Mouse (Mus musculus): ENCODE data around the gene Cfp.

The Cfp gene

DNA sequence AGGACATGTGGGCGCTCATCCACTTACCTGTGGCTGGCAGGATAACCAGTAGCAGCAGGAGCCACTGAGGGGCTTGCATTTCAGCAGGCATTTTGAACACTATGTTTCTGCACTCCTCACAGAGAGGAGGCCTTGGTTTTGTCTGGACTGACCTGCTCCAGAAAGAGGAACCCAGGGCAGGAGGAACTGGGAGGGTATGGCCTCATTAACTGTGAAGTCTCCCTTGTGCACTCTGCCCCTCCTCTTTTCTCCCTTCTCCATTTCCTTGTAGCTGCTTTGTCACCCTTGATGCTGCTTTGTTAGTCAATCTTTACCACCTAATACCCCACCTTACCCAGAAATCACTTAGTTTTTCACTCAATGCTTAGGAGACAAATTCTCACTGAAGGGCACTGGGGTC is at the start of gene Cfp:
Gene Cfp, minus strand, starts transcription at position 192 of the 400 bp plus-strand sequence.
- no peak for DNase-seq (ENCODE audit: low spot score in 2 of 2)

DNA sequence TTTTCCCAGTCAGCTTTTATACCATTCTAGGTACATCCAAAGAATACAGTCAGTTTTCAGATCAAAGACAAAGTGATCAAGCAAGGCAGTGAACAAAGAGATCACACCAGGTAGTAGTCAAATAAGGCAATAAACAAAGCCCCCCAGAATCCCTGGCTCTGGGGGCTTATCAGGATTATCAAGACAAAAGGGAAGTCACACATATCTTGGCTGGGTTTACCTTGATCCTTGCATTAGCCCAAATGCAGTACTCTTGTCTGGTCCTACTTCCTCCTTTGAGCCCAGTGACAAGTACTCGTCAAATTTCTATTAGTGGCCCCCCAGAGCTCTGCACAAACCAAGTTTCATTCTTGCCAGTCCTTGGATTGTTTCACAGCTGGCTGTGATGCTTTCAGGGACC is 49.5 kb upstream of the Cfp start:
- no peak for DNase-seq (ENCODE audit: low spot score in 2 of 2)

DNA sequence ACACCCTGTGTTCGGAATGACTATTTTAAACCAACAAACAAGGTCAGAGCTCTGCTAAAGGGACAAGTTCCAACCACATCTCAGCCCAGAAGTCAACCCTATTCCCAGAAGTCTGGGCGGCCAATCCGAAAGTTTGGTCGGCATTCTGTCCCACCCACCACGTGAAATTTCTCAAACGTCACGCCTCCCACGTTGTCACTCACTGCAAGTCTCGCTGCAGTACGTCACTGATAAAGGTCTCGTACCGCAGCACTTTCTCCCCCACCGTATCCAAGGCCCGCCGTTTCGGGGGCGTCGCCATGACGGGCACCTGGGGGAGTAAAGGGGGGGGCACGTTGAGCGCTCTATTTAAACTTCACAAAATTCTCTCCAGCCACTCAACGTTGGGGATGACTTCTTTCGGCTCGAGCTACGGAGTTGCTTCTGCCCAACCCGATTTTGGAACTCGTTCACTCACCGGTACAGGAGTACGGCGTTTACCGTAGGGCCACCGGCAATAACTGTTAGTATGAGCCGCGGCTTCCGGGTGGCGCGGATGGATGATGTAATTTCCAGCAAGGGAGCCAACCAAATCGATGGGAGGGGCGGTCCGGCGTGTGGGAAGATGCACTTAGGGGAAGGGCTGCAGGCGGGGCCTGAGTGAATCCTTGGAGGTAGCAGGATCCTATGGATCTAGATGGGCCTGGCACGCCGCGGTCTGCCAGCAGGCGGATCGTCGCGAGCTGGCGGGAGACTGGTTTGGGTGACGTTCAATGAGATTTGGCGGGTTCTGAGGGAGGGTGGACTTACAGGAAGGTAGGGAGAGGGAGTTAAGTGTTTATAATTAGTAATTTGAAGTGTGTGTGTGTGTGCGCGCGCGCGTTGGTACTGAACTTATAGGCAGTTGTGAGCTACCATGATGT is 30.4 kb upstream of the Cfp start, which contains the start of gene Uxt:
Gene Uxt, minus strand, starts transcription at position 541 of the 902 bp plus-strand sequence.
- peak; percentile 66 to 83 for DNase-seq (ENCODE audit: low spot score in 2 of 2)

DNA sequence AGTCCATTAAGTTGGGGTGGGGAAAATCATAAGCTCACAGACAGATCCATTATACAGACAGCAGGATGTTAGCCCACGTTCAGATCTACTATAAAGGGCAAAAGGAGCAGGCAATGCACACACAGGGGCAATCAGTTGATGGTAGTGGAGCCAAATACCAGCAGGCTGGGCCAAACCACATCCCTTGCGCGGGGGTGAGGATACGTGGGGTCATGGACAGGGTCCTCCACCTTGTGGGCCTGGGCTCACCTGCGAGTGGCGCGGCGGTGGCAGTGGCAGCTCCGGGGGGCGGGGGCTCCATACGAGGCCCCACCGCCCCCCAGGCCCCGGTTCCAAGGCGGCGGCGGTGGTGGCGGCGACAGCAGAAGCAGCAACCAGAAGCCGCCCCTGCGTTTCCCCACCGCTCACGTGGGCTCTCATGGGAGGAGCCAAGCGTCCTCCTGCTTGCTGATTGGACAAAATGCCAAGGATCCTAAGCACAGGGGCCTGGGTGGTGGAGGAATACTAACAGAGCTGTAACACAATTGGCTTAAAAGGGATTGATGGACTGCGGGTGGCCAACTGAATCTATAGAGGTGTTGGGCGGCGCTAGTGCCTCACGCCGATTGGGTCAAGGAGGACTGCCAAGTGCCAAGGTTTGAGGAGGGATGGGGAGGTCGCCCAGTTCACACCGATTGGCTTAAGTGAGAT is 19.0 kb upstream of the Cfp start, which contains the start of gene Elk1:
Gene Elk1, minus strand, starts transcription at position 418 of the 690 bp plus-strand sequence.
- DNase-seq (ENCODE audit: low spot score in 2 of 2), result peak; percentile 36 to 66

DNA sequence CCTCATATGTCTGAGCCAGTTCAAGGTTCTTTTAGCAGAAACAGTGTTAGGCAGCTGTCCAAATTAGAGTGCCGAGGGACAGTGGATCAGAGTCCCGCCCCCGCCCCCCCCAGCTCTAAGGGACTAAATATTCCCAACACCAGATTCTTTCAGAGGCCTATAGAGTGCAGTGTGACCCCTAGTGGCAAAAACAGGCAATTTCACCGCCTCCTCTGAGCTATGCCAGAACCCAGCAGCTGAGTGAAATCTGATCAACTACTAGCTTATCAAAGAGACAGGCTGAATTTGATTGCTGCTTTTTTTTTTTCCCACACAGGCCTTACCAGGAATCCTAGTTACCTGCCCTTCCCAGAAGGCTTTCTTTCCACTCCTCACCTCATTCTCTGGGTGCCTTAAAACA is 14.7 kb upstream of the Cfp start:
- DNase-seq (ENCODE audit: low spot score in 2 of 2), result peak; percentile 22 to 44

DNA sequence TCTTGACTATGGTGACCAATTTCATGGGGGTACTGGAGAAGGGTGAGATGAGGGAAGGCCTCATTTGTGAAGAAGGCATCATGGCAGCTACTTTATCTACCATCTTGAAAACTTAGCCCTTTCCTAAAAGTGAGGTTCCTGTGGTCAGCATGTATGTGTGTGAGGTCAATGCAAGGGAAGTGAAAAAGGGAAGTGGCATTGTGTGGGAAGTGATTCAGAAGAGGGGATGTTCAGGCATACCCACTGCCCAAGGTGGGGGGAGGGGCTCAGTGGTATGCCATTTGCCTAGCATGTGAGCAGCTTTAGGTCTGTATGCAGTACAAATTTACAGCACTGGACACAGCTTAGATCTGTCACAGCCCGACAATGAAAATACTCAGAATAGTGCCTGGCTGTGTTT is 608 bp upstream of the Cfp start:
- no peak for DNase-seq (ENCODE audit: low spot score in 2 of 2)

DNA sequence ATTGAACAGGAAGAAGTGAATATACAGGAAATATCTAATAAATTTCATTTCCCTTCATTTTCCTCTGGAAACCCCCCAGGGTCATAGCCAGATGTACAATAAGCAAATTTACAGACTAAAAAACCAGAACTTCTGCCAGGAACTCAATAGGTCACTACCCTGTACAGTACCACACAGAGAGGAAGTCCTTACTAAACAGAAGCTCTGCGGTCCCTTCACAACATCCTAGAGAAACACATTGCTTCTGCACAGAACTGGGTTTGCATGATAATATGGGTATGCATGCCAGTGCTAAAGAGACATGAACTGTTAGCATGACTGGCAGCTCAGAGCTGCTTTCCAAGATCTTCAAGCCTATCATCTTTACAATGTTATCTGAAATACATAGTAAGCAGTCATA is 1.5 kb downstream of the Cfp start:
- no peak for DNase-seq (ENCODE audit: low spot score in 2 of 2)

DNA sequence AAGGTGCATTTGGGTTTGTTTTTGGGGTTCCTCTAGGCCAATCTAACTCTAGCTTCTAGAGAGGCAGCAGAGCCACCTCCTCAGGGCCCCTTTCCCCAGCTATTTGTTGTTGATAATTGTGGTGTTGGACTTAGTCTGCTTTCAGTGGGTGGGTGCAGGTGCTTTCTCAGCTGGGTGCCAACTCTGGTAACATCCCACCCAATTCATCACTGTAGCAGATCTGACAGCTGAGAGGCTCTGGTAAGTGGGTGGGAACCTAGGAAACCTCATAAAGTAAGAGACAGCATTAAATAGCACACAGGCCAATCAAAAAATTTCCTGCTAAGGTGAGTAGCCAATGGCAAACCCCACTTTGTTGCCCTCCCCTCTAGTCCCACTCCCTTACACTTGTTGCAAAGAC is 6.4 kb downstream of the Cfp start:
- no peak for DNase-seq (ENCODE audit: low spot score in 2 of 2)

DNA sequence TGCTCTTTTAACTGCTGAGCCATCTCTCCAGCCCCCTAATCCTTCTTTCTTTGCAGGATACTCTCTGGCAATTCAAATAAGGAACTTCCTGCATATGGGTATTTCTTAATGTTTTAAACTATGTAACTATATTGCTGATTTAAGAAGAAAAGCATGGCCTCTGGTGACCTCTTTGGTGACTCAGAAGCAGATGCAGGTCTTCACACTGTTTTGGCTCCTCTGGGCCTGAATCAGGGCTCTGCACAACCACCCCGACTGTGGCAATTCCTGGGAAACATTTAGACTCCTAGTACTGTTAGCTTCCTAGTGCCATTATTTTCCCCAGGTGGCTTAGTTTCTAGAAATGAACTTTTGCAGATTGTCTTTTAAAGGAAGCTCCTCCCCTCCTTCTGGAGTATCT is 7.8 kb downstream of the Cfp start:
- DNase-seq (ENCODE audit: low spot score in 2 of 2), result no peak

DNA sequence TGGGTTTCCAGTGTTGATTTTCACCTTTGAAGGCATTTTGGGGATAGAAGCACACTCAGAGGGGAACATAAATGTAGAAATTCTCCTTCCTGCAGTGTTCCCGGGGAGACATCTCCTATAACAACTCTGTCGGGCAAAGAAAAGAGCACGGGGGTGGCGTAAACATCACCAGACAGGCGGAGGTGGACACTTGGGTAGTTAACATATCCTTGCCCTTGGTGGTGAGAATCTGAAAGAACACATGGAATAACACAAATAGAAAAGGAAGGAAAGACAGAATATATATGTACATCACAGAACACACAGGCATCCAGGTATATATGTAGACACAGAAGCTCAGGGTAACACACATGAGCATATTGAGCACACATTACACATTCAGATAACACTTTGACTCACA is 10.0 kb downstream of the Cfp start:
- DNase-seq (ENCODE audit: low spot score in 2 of 2), result no peak

DNA sequence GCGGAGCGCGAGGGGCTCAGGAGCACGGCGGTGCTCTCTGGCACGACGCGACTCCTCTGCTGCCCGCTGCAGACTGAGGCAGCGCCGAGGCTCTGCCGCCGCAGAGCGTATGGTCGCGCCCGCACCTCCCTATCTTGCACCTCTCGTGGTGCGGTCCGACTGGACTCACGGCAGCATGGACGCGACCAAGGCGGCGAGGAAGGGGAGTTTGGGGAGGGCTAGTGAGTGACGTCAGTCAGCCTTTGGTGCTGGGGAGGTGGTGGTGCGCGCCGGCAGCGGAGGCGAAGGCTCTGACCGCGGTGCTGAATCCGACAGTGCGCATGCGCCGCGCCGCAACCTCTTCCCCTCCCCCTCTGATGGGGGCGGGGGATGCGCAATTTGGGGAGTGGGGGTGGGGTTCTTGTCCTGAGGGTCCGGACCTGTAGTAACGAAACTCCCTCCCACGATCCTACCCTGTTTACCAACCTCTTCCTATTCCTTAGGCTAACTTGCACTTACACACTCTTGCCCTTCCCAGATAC is 10.5 kb downstream of the Cfp start, which contains the start of gene Syn1:
Gene Syn1, minus strand, starts transcription at position 161 of the 521 bp plus-strand sequence.
- peak; percentile 60 to 78 for DNase-seq (ENCODE audit: low spot score in 2 of 2)

DNA sequence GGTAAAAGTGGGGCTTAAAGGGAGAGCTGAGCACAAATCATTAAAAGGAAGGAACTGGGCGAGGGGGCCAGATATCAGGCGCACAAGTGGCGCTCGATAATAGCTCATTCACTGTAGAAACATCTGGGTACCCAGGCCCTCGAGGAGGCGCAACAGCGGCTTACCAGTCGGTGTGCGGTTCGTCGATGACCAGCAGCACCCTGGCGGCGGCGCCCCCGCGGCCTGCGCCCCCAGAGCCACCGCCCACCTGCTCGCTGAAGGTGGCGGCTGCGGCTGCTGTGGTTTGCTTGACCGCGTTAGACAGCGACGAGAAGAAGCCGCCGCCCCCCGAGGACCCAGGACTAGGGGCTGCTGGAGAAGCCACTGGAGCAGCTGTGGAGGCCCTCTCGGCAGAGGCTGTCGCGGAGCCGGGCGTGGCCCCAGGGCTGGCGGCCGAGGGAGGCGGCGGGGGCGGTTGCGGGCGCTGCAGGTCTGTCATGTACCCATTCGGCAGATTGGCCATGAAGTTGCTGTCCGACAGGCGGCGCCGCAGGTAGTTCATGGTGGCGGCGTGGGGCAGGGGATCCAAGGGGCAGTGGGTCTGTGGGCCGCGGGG is 11.0 kb downstream of the Cfp start:
- no peak for DNase-seq (ENCODE audit: low spot score in 2 of 2)

DNA sequence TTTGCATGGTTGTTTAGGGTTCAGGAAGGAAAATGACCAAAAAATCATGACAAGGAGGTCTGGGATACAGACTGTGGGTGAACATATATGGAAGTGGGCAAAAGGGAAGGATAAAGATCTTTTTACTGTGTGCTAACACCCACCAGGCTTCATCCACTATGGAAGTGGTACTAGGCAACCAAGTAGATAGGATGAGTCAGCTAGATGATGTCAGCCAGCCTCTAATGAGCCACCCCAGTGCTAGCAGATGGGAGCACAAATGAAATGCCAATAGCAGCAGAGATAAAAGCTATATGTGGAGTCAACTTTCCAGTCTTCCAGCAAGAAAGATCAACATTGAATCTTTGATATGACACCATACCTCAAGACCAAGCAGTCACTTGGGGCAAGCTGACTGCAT is 16.3 kb downstream of the Cfp start:
- no peak for DNase-seq (ENCODE audit: low spot score in 2 of 2)

DNA sequence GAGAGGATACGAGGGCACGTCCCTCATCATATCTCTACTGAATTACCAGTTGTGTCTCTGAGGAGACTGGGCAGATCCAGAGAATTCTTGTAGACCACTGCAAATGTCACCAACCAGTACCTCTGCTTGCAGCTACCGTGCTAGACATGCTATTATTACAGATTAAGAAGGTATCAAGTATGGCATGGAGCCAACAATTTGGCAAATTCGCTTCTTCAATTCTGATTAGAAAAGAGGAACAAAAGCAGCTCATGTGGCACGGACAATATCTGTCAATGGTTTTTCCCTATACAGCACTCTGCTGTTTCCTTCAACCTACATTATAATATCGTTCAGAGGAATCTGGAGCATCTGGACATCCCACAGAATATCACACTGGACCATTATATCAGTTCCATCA is 17.6 kb downstream of the Cfp start:
- DNase-seq (ENCODE audit: low spot score in 2 of 2), result no peak

DNA sequence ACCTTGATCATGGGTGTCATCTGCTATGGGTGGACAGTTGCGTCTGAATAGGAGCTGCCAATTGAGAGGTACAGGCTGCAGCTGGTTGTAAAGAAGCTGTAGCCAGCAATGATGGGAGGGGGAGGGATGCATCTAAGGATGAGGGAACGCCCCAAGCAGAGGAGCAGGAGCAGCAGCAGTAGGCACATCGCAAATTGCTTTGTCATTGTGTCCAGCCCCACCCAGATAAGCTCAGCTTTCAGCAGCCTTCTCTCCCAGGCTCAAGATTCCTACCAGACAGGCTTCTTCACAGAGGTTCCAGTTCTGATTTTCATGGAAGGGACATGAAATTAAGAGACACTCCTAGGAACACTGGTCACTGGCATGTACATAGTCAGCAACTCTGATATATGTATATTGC is 21.3 kb downstream of the Cfp start:
- DNase-seq (ENCODE audit: low spot score in 2 of 2), result no peak

Data from cerebellum, postnatal 4 days (tissue).